In genomic region chr6:7799969-7800368, GRCm38 (mm10) we compare ENCODE assay signal across 14 mouse cellular contexts. TPM values are rescaled to one million over a fixed set of nuclear protein-coding genes. Genes with fewer than 3 reads are reported as not detected.
DNase-seq lines count a peak whose midpoint lies in the region; ATAC-seq lines count a peak whose summit lies in the region.
"Had no signal": no experiment of that assay in that cellular context is flagged by ENCODE, and none has a peak within 500 bp of the region (broad histone marks: within the 10 kb centered on the region; RNA-seq: fewer than 3 reads in every experiment).

No protein-coding gene starts in this region.

- 84% methylated on average over 6 of the region's 6 CpGs for WGBS in kidney, embryonic 15.5 days
- whole genome bisulfite sequencing in midbrain, embryonic 10.5 days: 86% methylated on average over 6 of the region's 6 CpGs

- H3K27ac ChIP-seq in kidney, embryonic 15.5 days: no peak overlapping the region
- no peak overlapping the region for H3K27ac ChIP-seq in midbrain, embryonic 10.5 days (replicated peaks)
- H3K27ac ChIP-seq: embryonic facial prominence, embryonic 15.5 days; intestine, embryonic 15.5 days; lung, embryonic 15.5 days had no signal

- no peak overlapping the region for H3K4me3 ChIP-seq in kidney, embryonic 15.5 days (replicated peaks)
- no peak overlapping the region for H3K4me3 ChIP-seq in midbrain, embryonic 10.5 days
- H3K4me3 ChIP-seq: embryonic facial prominence, embryonic 15.5 days; intestine, embryonic 15.5 days; lung, embryonic 15.5 days had no signal

- no peaks in the 10 kb centered on the region for H3K27me3 ChIP-seq in kidney, embryonic 15.5 days
- no peaks in the 10 kb centered on the region for H3K27me3 ChIP-seq in midbrain, embryonic 10.5 days (ENCODE audit: low read depth, poor library complexity, severe bottlenecking)
- H3K27me3 ChIP-seq: CH12.LX; embryonic facial prominence, embryonic 15.5 days; intestine, embryonic 15.5 days; lung, embryonic 15.5 days had no signal

- ATAC-seq in kidney, embryonic 15.5 days (replicated peaks; ENCODE audit: low FRiP score): no peak
- ATAC-seq: intestine, embryonic 15.5 days had no signal

- no peak overlapping the region for H3K9ac ChIP-seq in kidney, embryonic 15.5 days
- H3K9ac ChIP-seq: embryonic facial prominence, embryonic 15.5 days; intestine, embryonic 15.5 days; lung, embryonic 15.5 days had no signal

- no peaks in the 10 kb centered on the region for H3K4me1 ChIP-seq in kidney, embryonic 15.5 days
- no peaks in the 10 kb centered on the region for H3K4me1 ChIP-seq in midbrain, embryonic 10.5 days
- H3K4me1 ChIP-seq: embryonic facial prominence, embryonic 15.5 days; intestine, embryonic 15.5 days; lung, embryonic 15.5 days had no signal

- no peaks in the 10 kb centered on the region for H3K36me3 ChIP-seq in kidney, embryonic 15.5 days
- H3K36me3 ChIP-seq in midbrain, embryonic 10.5 days: no peaks in the 10 kb centered on the region
- H3K36me3 ChIP-seq: embryonic facial prominence, embryonic 15.5 days; intestine, embryonic 15.5 days; lung, embryonic 15.5 days had no signal

- no peak overlapping the region for H3K4me2 ChIP-seq in kidney, embryonic 15.5 days
- H3K4me2 ChIP-seq: embryonic facial prominence, embryonic 15.5 days; intestine, embryonic 15.5 days; lung, embryonic 15.5 days had no signal

- H3K9me3 ChIP-seq in kidney, embryonic 15.5 days (replicated peaks): no peaks in the 10 kb centered on the region
- H3K9me3 ChIP-seq in midbrain, embryonic 10.5 days (replicated peaks): no peaks in the 10 kb centered on the region
- H3K9me3 ChIP-seq: embryonic facial prominence, embryonic 15.5 days; intestine, embryonic 15.5 days; lung, embryonic 15.5 days had no signal

- peak; percentile 8 to 19 for DNase-seq in kidney, postnatal 36 days
- peak; percentile 21 for DNase-seq in adrenal gland, adult 8-10 months
- peak; percentile 52 for DNase-seq in gastrocnemius, postnatal 25 days
- peak; percentile 75 for DNase-seq in lung, postnatal 25 days (ENCODE audit: low spot score)
- DNase-seq in embryo, embryonic 9.5 days (ENCODE audit: extremely low spot score): no peak
- DNase-seq in natural killer cell, adult 2 months (ENCODE audit: low spot score in 2 of 2): no peak
- DNase-seq in midbrain, embryonic 10.5 days (ENCODE audit: low spot score): no peak
- DNase-seq: cerebellum, adult 18-20 months; right cerebral cortex, postnatal 25 days had no signal

RNA-seq across cellular contexts. Expression of gene C1galt1, which starts 44.7 kb away (rescaled TPM):
- 3.0 and 3.1 TPM in 2 replicates for polyA plus RNA-seq in kidney, embryonic 15.5 days (2015; fragmentation: Nextera tagmentation; extraction: Ambion mirVana)
- total RNA-seq in adrenal gland, adult 8-10 months (2022): 10 to 100 TPM; 24.0 to 27.2 (median 26.3) TPM
- total RNA-seq in gastrocnemius, postnatal 25 days (2021): 10 to 100 TPM; 13.4 to 14.0 TPM
- 1.5 and 1.7 TPM in 2 replicates for polyA plus RNA-seq in midbrain, embryonic 10.5 days (2016; fragmentation: Nextera tagmentation; extraction: Ambion mirVana)

Comparison
In these comparisons a context has a peak if more than half of its experiments do, and no peak if none do; other contexts are left out.
1. DNase-seq: peak in kidney, postnatal 36 days (2 of 2), adrenal gland, adult 8-10 months (single experiment), gastrocnemius, postnatal 25 days (single experiment) and lung, postnatal 25 days (single experiment); none in embryo, embryonic 9.5 days (single experiment), natural killer cell, adult 2 months (0 of 2) and midbrain, embryonic 10.5 days (single experiment).